Comparison of ENCODE assay signal across 10 mouse cellular contexts in the genomic region with DNA sequence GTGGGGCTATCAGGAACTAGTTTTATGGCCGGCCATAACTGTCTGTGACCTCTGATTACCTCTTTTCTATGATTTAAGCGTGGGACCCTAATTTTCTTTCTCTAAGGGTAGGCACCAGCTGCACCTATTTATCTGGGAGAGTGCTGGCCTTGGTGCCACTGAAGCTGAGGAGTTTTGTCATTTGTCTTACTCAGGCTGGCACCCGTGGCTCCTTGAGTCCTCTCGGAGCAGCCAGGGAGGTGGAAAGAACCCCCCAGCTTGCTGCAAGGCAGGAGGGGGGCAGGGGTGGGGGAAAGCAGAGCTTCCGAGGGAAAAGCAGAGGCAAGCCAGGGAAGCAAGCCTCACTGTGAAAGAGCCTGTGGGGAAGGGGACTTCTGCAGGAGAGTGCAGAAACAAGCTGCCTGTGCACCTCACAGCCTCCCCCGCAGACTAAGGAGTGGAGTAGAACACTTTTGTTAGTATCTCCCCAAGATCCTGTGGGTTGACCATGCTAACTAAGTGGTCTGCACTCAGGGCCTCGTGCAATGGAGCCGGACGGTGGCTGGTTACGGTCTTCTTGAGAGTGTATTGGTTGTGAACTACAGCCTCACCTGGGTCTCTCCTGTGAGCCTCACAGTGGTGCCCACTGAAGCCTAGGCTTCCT. TPM values are rescaled to one million over a fixed set of nuclear protein-coding genes. Genes with fewer than 3 reads are reported as not detected.
A peak's percentile ranks its signal among the peaks of the same experiment; 100 is the strongest.
DNase-seq lines count a peak whose midpoint lies in the region.
"Had no signal": no experiment of that assay in that cellular context is flagged by ENCODE, and none has a peak within 500 bp of the region (broad histone marks: within the 10 kb centered on the region; RNA-seq: fewer than 3 reads in every experiment).

No protein-coding gene starts in this region.

- peak; percentile 29 for DNase-seq in adrenal gland, postnatal 14 days
- DNase-seq in adrenal gland, adult 2 months: no peak
- DNase-seq in kidney, postnatal 10 days: peak; percentile 23
- DNase-seq in kidney, adult 8-10 months: no peak
- DNase-seq in testis, postnatal 10 days (ENCODE audit: low spot score): peak; percentile 39
- DNase-seq in testis, postnatal 14 days (ENCODE audit: low spot score): no peak
- DNase-seq in right cerebral cortex, postnatal 10 days (ENCODE audit: low spot score in 2 of 2): peak; percentile 34 to 39
- DNase-seq in cerebellum, adult 9-10 months: no peak
- DNase-seq: adrenal gland, adult 8-10 months; lung, adult 2 months had no signal

RNA-seq across cellular contexts. Expression of gene Slc31a2, which starts 31.0 kb away (rescaled TPM):
- total RNA-seq in adrenal gland, postnatal 14 days (2021): 17.7 and 19.5 TPM in 2 replicates
- 10 to 100 TPM; 21.2 to 51.9 TPM for total RNA-seq in adrenal gland, adult 2 months (2021)
- 40.5 and 44.4 TPM in 2 replicates for polyA plus RNA-seq in adrenal gland, adult 2 months (2012; rRNA removed)

Comparison
In these comparisons a context has a peak if more than half of its experiments do, and no peak if none do; other contexts are left out.
1. DNase-seq: peak in adrenal gland, postnatal 14 days (single experiment), kidney, postnatal 10 days (single experiment), testis, postnatal 10 days (single experiment) and right cerebral cortex, postnatal 10 days (2 of 2); none in adrenal gland, adult 2 months (single experiment), kidney, adult 8-10 months (0 of 2), testis, postnatal 14 days (single experiment) and cerebellum, adult 9-10 months (single experiment).